Mouse (Mus musculus) MEL (cell line): ENCODE results near the gene Gucy1b1. TPM values are rescaled to one million over a fixed set of nuclear protein-coding genes. Genes with fewer than 3 reads are reported as not detected.

Experiments used
- DNase-seq: peaks from one replicate; pipeline ENCODE4 v3.0.0; 2011; ENCODE audit warnings: low read depth, low spot score
- H3K27ac ChIP-seq: 2 replicates; pipeline ENCODE4 v1.5.1; 2012; ENCODE audit warnings: low read depth, mild to moderate bottlenecking, control low read depth, low read length, moderate library complexity; ENCODE audit not compliant: control insufficient read depth
- H3K27me3 ChIP-seq, 2 experiments: fragments of 150-350 bp in 1 of 2; sonication (generic) in 1 of 2; 2 replicates each; pipeline ENCODE4 v1.6.1; 2012; ENCODE audit warnings: low read length in 2 of 2, mild to moderate bottlenecking in 2 of 2, improper control_type of control experiment in 1 of 2, moderate library complexity in 1 of 2; ENCODE audit not compliant: insufficient read depth in 2 of 2, control insufficient read depth in 1 of 2
- H3K36me3 ChIP-seq, 2 experiments: 2 replicates each; pipeline ENCODE4 v1.6.1; 2012 to 2014; ENCODE audit warnings: low read length in 2 of 2, improper control_type of control experiment in 1 of 2, inconsistent platforms in 1 of 2, mild to moderate bottlenecking in 1 of 2; ENCODE audit not compliant: insufficient read depth in 2 of 2, control insufficient read depth in 1 of 2
- H3K4me1 ChIP-seq, 2 experiments: fragments of 150-350 bp in 1 of 2; sonication (generic) in 1 of 2; 2 replicates each; pipeline ENCODE4 v1.6.1; 2012; ENCODE audit warnings: low read length in 2 of 2, improper control_type of control experiment in 1 of 2, mild to moderate bottlenecking in 1 of 2; ENCODE audit not compliant: insufficient read depth in 2 of 2, control insufficient read depth in 1 of 2
- H3K4me3 ChIP-seq, 2 experiments: fragments of 150-350 bp in 1 of 2; sonication (generic) in 1 of 2; 2 replicates each; pipeline ENCODE4 v1.5.1; 2012; ENCODE audit warnings: low read depth in 2 of 2, low read length in 2 of 2, mild to moderate bottlenecking in 2 of 2, moderate library complexity in 2 of 2, control low read depth in 1 of 2, improper control_type of control experiment in 1 of 2; ENCODE audit not compliant: control insufficient read depth in 1 of 2, insufficient read depth in 1 of 2
- H3K79me2 ChIP-seq: 2 replicates; pipeline ENCODE4 v1.6.1; 2012; ENCODE audit warnings: mild to moderate bottlenecking, low read length, moderate library complexity; ENCODE audit not compliant: control insufficient read depth, poor library complexity, insufficient read depth
- H3K9ac ChIP-seq: 2 replicates; pipeline ENCODE4 v1.6.1; 2012; ENCODE audit warnings: low read depth, mild to moderate bottlenecking, control low read depth, low read length, moderate library complexity; ENCODE audit not compliant: control insufficient read depth, poor library complexity, severe bottlenecking
- H3K9me3 ChIP-seq: fragments of 150-350 bp; sonication (generic); replicated peaks from 2 replicates; pipeline ENCODE4 v1.6.1; 2012; ENCODE audit warnings: mild to moderate bottlenecking, low read length, improper control_type of control experiment, moderate library complexity; ENCODE audit not compliant: insufficient read depth
- CHD1 ChIP-seq: IDR thresholded peaks from 2 replicates; pipeline ENCODE4 v1.6.1; 2012; ENCODE audit warnings: low read depth, mild to moderate bottlenecking, inconsistent platforms, low read length, improper control_type of control experiment
- CTCF ChIP-seq, 3 experiments: IDR thresholded peaks in 2 of 3; conservative IDR thresholded peaks in 1 of 3; 2 replicates each; pipeline ENCODE4 v1.5.1; 2011 to 2012; ENCODE audit warnings: low read length in 3 of 3, low read depth in 2 of 3, mild to moderate bottlenecking in 2 of 3, improper control_type of control experiment in 1 of 3, inconsistent platforms in 1 of 3, mixed read lengths in 1 of 3, moderate library complexity in 1 of 3; ENCODE audit not compliant: control insufficient read depth in 1 of 3, insufficient read depth in 1 of 3, poor library complexity in 1 of 3, severe bottlenecking in 1 of 3
- ETS1 ChIP-seq: IDR thresholded peaks from 2 replicates; pipeline ENCODE4 v1.6.1; 2012; ENCODE audit warnings: low read depth, mild to moderate bottlenecking, inconsistent platforms, low read length, improper control_type of control experiment, moderate library complexity
- GABPA ChIP-seq: IDR thresholded peaks from 2 replicates; pipeline ENCODE4 v1.6.1; 2012; ENCODE audit warnings: low read depth, mild to moderate bottlenecking, inconsistent platforms, low read length, improper control_type of control experiment, moderate library complexity
- HCFC1 ChIP-seq: IDR thresholded peaks from 2 replicates; pipeline ENCODE4 v1.6.1; 2012; ENCODE audit warnings: low read depth, mild to moderate bottlenecking, inconsistent platforms, low read length, improper control_type of control experiment, moderate library complexity
- KAT2A ChIP-seq: conservative IDR thresholded peaks from 2 replicates; pipeline ENCODE4 v1.6.1; 2012; ENCODE audit warnings: low read depth, low read length, improper control_type of control experiment, inconsistent platforms
- MAZ ChIP-seq: IDR thresholded peaks from 2 replicates; pipeline ENCODE4 v1.6.1; 2012; ENCODE audit warnings: low read depth, mild to moderate bottlenecking, inconsistent platforms, low read length, improper control_type of control experiment
- MEF2A ChIP-seq: IDR thresholded peaks from 2 replicates; pipeline ENCODE4 v1.6.1; 2014; ENCODE audit warnings: low read depth, mild to moderate bottlenecking, inconsistent platforms, low read length, improper control_type of control experiment; ENCODE audit not compliant: poor library complexity, insufficient replicate concordance, severe bottlenecking; ENCODE audit errors: extremely low read depth
- MXI1 ChIP-seq: IDR thresholded peaks from 2 replicates; pipeline ENCODE4 v1.6.1; 2011; ENCODE audit warnings: mild to moderate bottlenecking, low read depth, low read length, improper control_type of control experiment
- MYC ChIP-seq: IDR thresholded peaks from 2 replicates; pipeline ENCODE4 v1.6.1; 2011; ENCODE audit warnings: low read depth, mild to moderate bottlenecking, low read length, improper control_type of control experiment, moderate library complexity
- NELFE ChIP-seq: IDR thresholded peaks from 2 replicates; pipeline ENCODE4 v1.6.1; 2011; ENCODE audit warnings: low read depth, low read length, improper control_type of control experiment
- NRF1 ChIP-seq: IDR thresholded peaks from 2 replicates; pipeline ENCODE4 v1.6.1; 2014; ENCODE audit warnings: low read depth, mild to moderate bottlenecking, inconsistent platforms, low read length, improper control_type of control experiment, moderate library complexity; ENCODE audit not compliant: poor library complexity, insufficient read depth, severe bottlenecking
- POLR2A ChIP-seq, 2 experiments: IDR thresholded peaks; 2 replicates each; pipeline ENCODE4 v1.6.1; 2011 to 2012; ENCODE audit warnings: low read length in 2 of 2, mild to moderate bottlenecking in 2 of 2, control low read depth in 1 of 2, improper control_type of control experiment in 1 of 2, low read depth in 1 of 2, moderate library complexity in 1 of 2; ENCODE audit not compliant: control insufficient read depth in 1 of 2, insufficient read depth in 1 of 2, poor library complexity in 1 of 2
- POLR2AphosphoS5 ChIP-seq: IDR thresholded peaks from 2 replicates; pipeline ENCODE4 v1.6.1; 2012; ENCODE audit warnings: low read depth, borderline replicate concordance, mild to moderate bottlenecking, inconsistent platforms, low read length, moderate library complexity, mixed read lengths
- RAD21 ChIP-seq: IDR thresholded peaks from 2 replicates; pipeline ENCODE4 v1.6.1; 2011; ENCODE audit warnings: mild to moderate bottlenecking, low read depth, low read length, improper control_type of control experiment
- RCOR1 ChIP-seq: IDR thresholded peaks from 2 replicates; pipeline ENCODE4 v1.6.1; 2012; ENCODE audit warnings: low read depth, mild to moderate bottlenecking, inconsistent platforms, low read length, improper control_type of control experiment
- SIN3A ChIP-seq: IDR thresholded peaks from 2 replicates; pipeline ENCODE4 v1.6.1; 2012; ENCODE audit warnings: low read length, improper control_type of control experiment, inconsistent platforms
- SMC3 ChIP-seq: IDR thresholded peaks from 2 replicates; pipeline ENCODE4 v1.6.1; 2011; ENCODE audit warnings: low read depth, low read length, improper control_type of control experiment
- TBP ChIP-seq: IDR thresholded peaks from 2 replicates; pipeline ENCODE4 v1.8.0; 2011; ENCODE audit warnings: low read depth, low read length, improper control_type of control experiment
- TCF12 ChIP-seq: IDR thresholded peaks from 2 replicates; pipeline ENCODE4 v1.6.1; 2014; ENCODE audit warnings: low read depth, mild to moderate bottlenecking, inconsistent platforms, low read length, improper control_type of control experiment, moderate library complexity
- UBTF ChIP-seq: IDR thresholded peaks from 2 replicates; pipeline ENCODE4 v1.6.1; 2012; ENCODE audit warnings: low read depth, mild to moderate bottlenecking, inconsistent platforms, low read length, improper control_type of control experiment, moderate library complexity, borderline replicate concordance; ENCODE audit not compliant: insufficient read depth
- USF1 ChIP-seq: IDR thresholded peaks from 2 replicates; pipeline ENCODE4 v1.6.1; 2014; ENCODE audit warnings: low read depth, mild to moderate bottlenecking, inconsistent platforms, low read length, improper control_type of control experiment, moderate library complexity
- ZKSCAN1 ChIP-seq: IDR thresholded peaks from 2 replicates; pipeline ENCODE4 v1.6.1; 2012; ENCODE audit warnings: low read depth, mild to moderate bottlenecking, inconsistent platforms, low read length, improper control_type of control experiment, moderate library complexity
- ZMIZ1 ChIP-seq: IDR thresholded peaks from 2 replicates; pipeline ENCODE4 v1.6.1; 2012; ENCODE audit warnings: low read depth, mild to moderate bottlenecking, inconsistent platforms, low read length, improper control_type of control experiment, moderate library complexity
- polyA plus RNA-seq, 2 experiments: library from polyadenylated mRNA; stranded (reverse) in 1 of 2; unstranded in 1 of 2; fragments of >175 nt in 1 of 2; fragments of >200 nt in 1 of 2; gene quantifications; 2 replicates each; pipeline versions ENCODE4 v1.2.1 to v1.2.4; 2012; ENCODE audit warnings: low replicate concordance in 2 of 2, low read depth in 1 of 2; ENCODE audit not compliant: insufficient read length in 2 of 2, insufficient read depth in 1 of 2, missing spikeins in 1 of 2
- total RNA-seq: library from RNA; depleted of rRNA; stranded (reverse); fragments of 300-350 nt; gene quantifications from 2 replicates; pipeline ENCODE4 v1.2.3, GENCODE M21; 2012

Gucy1b1 gene
- total and polyA plus RNA-seq, 3 experiments = not detected

- Histone ChIP-seq H3K4me3 (no peak overlapping the region), H3K27me3 (no peaks in the 10 kb centered on the region), H3K9me3 (no peaks in the 10 kb centered on the region), H3K36me3 (no peaks in the 10 kb centered on the region), H3K9ac (no peak overlapping the region), H3K4me1 (no peaks in the 10 kb centered on the region), H3K27ac (no peak overlapping the region), H3K79me2 (no peaks in the 10 kb centered on the region)
- no peak for DNase-seq
- TF ChIP-seq POLR2AphosphoS5 (no peak), USF1 (no peak), MXI1 (no peak), NELFE (no peak), SMC3 (no peak), MEF2A (no peak), RCOR1 (no peak), HCFC1 (no peak), SIN3A (no peak), ZMIZ1 (no peak), ZKSCAN1 (no peak), POLR2A (IDR thresholded peaks at IDR 0.05; ENCODE audit: control insufficient read depth in 1 of 2, insufficient read depth in 1 of 2, low read depth in 1 of 2, low read length in 2 of 2, poor library complexity in 1 of 2) (no peak), TBP (no peak), RAD21 (no peak), MAZ (no peak), CTCF (IDR thresholded peaks at IDR 0.05 in 2 of 3, conservative IDR thresholded peaks at IDR 0.05 in 1 of 3; ENCODE audit: control insufficient read depth in 1 of 3, insufficient read depth in 1 of 3, low read depth in 2 of 3, low read length in 3 of 3, poor library complexity in 1 of 3, severe bottlenecking in 1 of 3) (no peak), TCF12 (no peak)
- TF ChIP-seq, all 39 proteins: peak for 0
Observed at GRCm38 (mm10) chr3:82051468-82051867, 23.0 kb downstream of the Gucy1b1 start.

DNA sequence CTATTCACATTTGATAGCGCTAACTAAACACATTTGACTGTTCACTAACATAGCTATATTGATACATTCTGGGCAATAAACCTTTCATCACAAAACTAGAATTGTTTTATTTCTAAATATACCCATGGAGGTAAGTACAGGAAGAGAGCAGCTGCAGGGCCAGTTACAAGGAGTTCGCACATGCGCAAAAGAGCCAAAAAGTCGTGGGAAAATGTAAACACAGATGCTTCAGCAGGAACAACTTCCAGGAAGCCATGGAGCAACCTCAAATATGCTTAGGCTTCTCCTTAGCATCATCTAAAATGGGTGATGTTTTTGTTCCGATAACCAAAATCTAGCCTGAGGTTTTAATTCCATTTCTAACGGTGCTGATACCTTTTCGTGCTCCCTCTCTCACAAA, 25.8 kb downstream of the Gucy1b1 start:
- no peaks in the 10 kb centered on the region for H3K36me3 ChIP-seq

More for the DNA sequence above, 25.8 kb downstream of the Gucy1b1 start:
- Histone ChIP-seq H3K4me3 (no peak overlapping the region), H3K9ac (no peak overlapping the region), H3K79me2 (no peaks in the 10 kb centered on the region), H3K27ac (no peak overlapping the region), H3K27me3 (no peaks in the 10 kb centered on the region), H3K4me1 (no peaks in the 10 kb centered on the region), H3K9me3 (no peaks in the 10 kb centered on the region)
- no peak for DNase-seq
- TF ChIP-seq ZMIZ1 (no peak), TCF12 (no peak), GABPA (no peak), RCOR1 (no peak), CHD1 (no peak), UBTF (no peak), NRF1 (no peak), HCFC1 (no peak), POLR2A (IDR thresholded peaks at IDR 0.05; ENCODE audit: control insufficient read depth in 1 of 2, insufficient read depth in 1 of 2, low read depth in 1 of 2, low read length in 2 of 2, poor library complexity in 1 of 2) (no peak), CTCF (IDR thresholded peaks at IDR 0.05 in 2 of 3, conservative IDR thresholded peaks at IDR 0.05 in 1 of 3; ENCODE audit: control insufficient read depth in 1 of 3, insufficient read depth in 1 of 3, low read depth in 2 of 3, low read length in 3 of 3, poor library complexity in 1 of 3, severe bottlenecking in 1 of 3) (no peak), SIN3A (no peak), MYC (no peak), RAD21 (no peak), KAT2A (no peak), SMC3 (no peak), ETS1 (no peak)
